Mouse (Mus musculus): ENCODE results near the gene Psg19. TPM values are rescaled to one million over a fixed set of nuclear protein-coding genes. Genes with fewer than 3 reads are reported as not detected.
"Not testable (repeated sequence)": the region's sequence is repeated elsewhere in the genome, so short reads cannot be mapped to it uniquely, and the experiment has no call there.

Psg19 gene
- polyA plus RNA-seq, 1 experiment from 2014 or later: not detected

- Histone ChIP-seq H3K9ac (no peak overlapping the region), H3K36me3 (ENCODE audit: insufficient read depth) (no peaks in the 10 kb centered on the region), H3K4me2 (no peak overlapping the region), H3K4me3 (ENCODE audit: low read depth, low read length) (no peak overlapping the region), H3K27me3 (ENCODE audit: insufficient read depth, low read length) (no peaks in the 10 kb centered on the region), H3K27ac (ENCODE audit: low read depth) (no peak overlapping the region), H3K9me3 (ENCODE audit: low read depth, low read length) (no peaks in the 10 kb centered on the region), H3K4me1 (ENCODE audit: insufficient read depth) (no peaks in the 10 kb centered on the region)
- TF ChIP-seq CTCF (IDR thresholded peaks at IDR 0.05; ENCODE audit: low read depth): peak; percentile 55
- DNase-seq (peak; percentile 67), ATAC-seq (ENCODE audit: insufficient read depth) (peak; percentile 56; the same call in 1 of the 2 replicates)
- WGBS: 59% methylated on average over 9 of the region's 9 CpGs
Measured at GRCm38 (mm10) chr7:18828592-18828991, 30.3 kb upstream of the Psg19 start.

GRCm38 (mm10) chr7:18827792-18828546 is 29.6 kb upstream of the Psg19 start:
- no peak for DNase-seq
- Histone ChIP-seq H3K36me3 (ENCODE audit: insufficient read depth) (no peaks in the 10 kb centered on the region), H3K9ac (no peak overlapping the region), H3K27me3 (ENCODE audit: insufficient read depth, low read length) (no peaks in the 10 kb centered on the region), H3K4me1 (ENCODE audit: insufficient read depth) (no peaks in the 10 kb centered on the region), H3K4me3 (ENCODE audit: low read depth, low read length) (no peak overlapping the region), H3K27ac (ENCODE audit: low read depth) (no peak overlapping the region), H3K9me3 (ENCODE audit: low read depth, low read length) (no peaks in the 10 kb centered on the region), H3K4me2 (no peak overlapping the region)
- peak; percentile 31; the same call in 1 of the 2 replicates for ATAC-seq (ENCODE audit: insufficient read depth)
- WGBS: 61% methylated on average over 26 of the region's 26 CpGs
- no peak for TF ChIP-seq CTCF (IDR thresholded peaks at IDR 0.05; ENCODE audit: low read depth)

GRCm38 (mm10) chr7:18821507-18821906 is 23.2 kb upstream of the Psg19 start, which contains the start of gene Psg17:
Gene Psg17, minus strand, starts transcription at chr7:18821607.
- Histone ChIP-seq H3K4me2 (no peak within 1 kb of the TSS), H3K27me3 (ENCODE audit: insufficient read depth, low read length) (no peaks in the 10 kb centered on the region), H3K9ac (no peak within 1 kb of the TSS), H3K4me1 (ENCODE audit: insufficient read depth) (no peaks in the 10 kb centered on the region), H3K4me3 (ENCODE audit: low read depth, low read length) (no peak within 1 kb of the TSS), H3K36me3 (ENCODE audit: insufficient read depth) (no peaks in the 10 kb centered on the region), H3K9me3 (ENCODE audit: low read depth, low read length) (no peaks in the 10 kb centered on the region), H3K27ac (ENCODE audit: low read depth) (no peak within 1 kb of the TSS)
- WGBS: 58% methylated on average over 3 of the region's 3 CpGs
- no peak for DNase-seq
- ATAC-seq (ENCODE audit: insufficient read depth): no peak
- TF ChIP-seq CTCF (IDR thresholded peaks at IDR 0.05; ENCODE audit: low read depth): no peak

GRCm38 (mm10) chr7:18818301-18818700 is 20.0 kb upstream of the Psg19 start:
- no peak for ATAC-seq (ENCODE audit: insufficient read depth)
- WGBS: 70% methylated on average over 9 of the region's 9 CpGs

GRCm38 (mm10) chr7:18803526-18803925 is 5.2 kb upstream of the Psg19 start:
- no peaks in the 10 kb centered on the region for H3K36me3 ChIP-seq (ENCODE audit: insufficient read depth)
- DNase-seq (no peak), ATAC-seq (ENCODE audit: insufficient read depth) (no peak)
- H3K9me3 ChIP-seq (ENCODE audit: low read depth, low read length): no peaks in the 10 kb centered on the region
- H3K4me2 ChIP-seq: no peak overlapping the region
- H3K27me3 ChIP-seq (ENCODE audit: insufficient read depth, low read length): no peaks in the 10 kb centered on the region
- no peak overlapping the region for H3K27ac ChIP-seq (ENCODE audit: low read depth)
- H3K4me3 ChIP-seq (ENCODE audit: low read depth, low read length): no peak overlapping the region
- no peak for TF ChIP-seq CTCF (IDR thresholded peaks at IDR 0.05; ENCODE audit: low read depth)
- H3K4me1 ChIP-seq (ENCODE audit: insufficient read depth): no peaks in the 10 kb centered on the region
- H3K9ac ChIP-seq: no peak overlapping the region

More at GRCm38 (mm10) chr7:18818301-18818700, 20.0 kb upstream of the Psg19 start:
- no peak overlapping the region for H3K4me2 ChIP-seq
- H3K9me3 ChIP-seq (ENCODE audit: low read depth, low read length): no peaks in the 10 kb centered on the region
- no peak overlapping the region for H3K9ac ChIP-seq
- no peak for TF ChIP-seq CTCF (IDR thresholded peaks at IDR 0.05; ENCODE audit: low read depth)
- no peak overlapping the region for H3K27ac ChIP-seq (ENCODE audit: low read depth)
- no peak for DNase-seq
- H3K36me3 ChIP-seq (ENCODE audit: insufficient read depth): no peaks in the 10 kb centered on the region
- H3K4me3 ChIP-seq (ENCODE audit: low read depth, low read length): no peak overlapping the region
- H3K27me3 ChIP-seq (ENCODE audit: insufficient read depth, low read length): no peaks in the 10 kb centered on the region
- no peaks in the 10 kb centered on the region for H3K4me1 ChIP-seq (ENCODE audit: insufficient read depth)

- WGBS: 37% methylated on average over 3 of the region's 3 CpGs
- ATAC-seq (ENCODE audit: insufficient read depth): no peak
- no peaks in the 10 kb centered on the region for H3K36me3 ChIP-seq (ENCODE audit: insufficient read depth)
Measured at GRCm38 (mm10) chr7:18799129-18799528, 809 bp upstream of the Psg19 start.

GRCm38 (mm10) chr7:18790671-18791070 is 7.6 kb downstream of the Psg19 start:
- H3K36me3 ChIP-seq (ENCODE audit: insufficient read depth); H3K9ac ChIP-seq; H3K4me2 ChIP-seq; H3K27ac ChIP-seq (ENCODE audit: low read depth); H3K9me3 ChIP-seq (ENCODE audit: low read depth, low read length); ATAC-seq (ENCODE audit: insufficient read depth); H3K4me1 ChIP-seq (ENCODE audit: insufficient read depth); DNase-seq; H3K4me3 ChIP-seq (ENCODE audit: low read depth, low read length); H3K27me3 ChIP-seq (ENCODE audit: insufficient read depth, low read length): not testable (repeated sequence)

More at GRCm38 (mm10) chr7:18799129-18799528, 809 bp upstream of the Psg19 start:
- no peak overlapping the region for H3K9ac ChIP-seq
- no peaks in the 10 kb centered on the region for H3K9me3 ChIP-seq (ENCODE audit: low read depth, low read length)
- H3K4me1 ChIP-seq (ENCODE audit: insufficient read depth): no peaks in the 10 kb centered on the region
- no peak for DNase-seq
- H3K27me3 ChIP-seq (ENCODE audit: insufficient read depth, low read length): no peaks in the 10 kb centered on the region
- H3K4me3 ChIP-seq (ENCODE audit: low read depth, low read length): no peak overlapping the region
- no peak overlapping the region for H3K4me2 ChIP-seq
- peak; percentile 51 for TF ChIP-seq CTCF (IDR thresholded peaks at IDR 0.05; ENCODE audit: low read depth)
- H3K27ac ChIP-seq (ENCODE audit: low read depth): no peak overlapping the region

Data from lung, embryonic 14.5 days (tissue).